In genomic region chr5:92684715-92685460, GRCm38 (mm10) we compare ENCODE assay signal across 20 mouse cellular contexts. TPM values are rescaled to one million over a fixed set of nuclear protein-coding genes. Genes with fewer than 3 reads are reported as not detected.
DNase-seq lines count a peak whose midpoint lies in the region; ATAC-seq lines count a peak whose summit lies in the region.
"Had no signal": no experiment of that assay in that cellular context is flagged by ENCODE, and none has a peak within 500 bp of the region (broad histone marks: within the 10 kb centered on the region; RNA-seq: fewer than 3 reads in every experiment).

No protein-coding gene starts in this region.

- H3K4me3 ChIP-seq in forebrain, embryonic 12.5 days (replicated peaks), result no peak overlapping the region
- H3K4me3 ChIP-seq in forebrain, embryonic 15.5 days, result no peak overlapping the region
- H3K4me3 ChIP-seq in hindbrain, embryonic 13.5 days, result 0 out of 2 replicates have a peak overlapping the region, but pooled peaks have one; percentile 7
- no peak overlapping the region for H3K4me3 ChIP-seq in hindbrain, embryonic 11.5 days (ENCODE audit: low read depth, low read length)
- H3K4me3 ChIP-seq in neural tube, embryonic 13.5 days, result 0 out of 2 replicates have a peak overlapping the region, but pooled peaks have one; percentile 1
- H3K4me3 ChIP-seq: heart, adult 2 months; layer of hippocampus, adult 2 months had no signal

- peaks cover 20% of the 10 kb centered on the region for H3K4me1 ChIP-seq in forebrain, embryonic 12.5 days
- H3K4me1 ChIP-seq in forebrain, embryonic 15.5 days, result peaks cover 14% of the 10 kb centered on the region
- peaks cover 13% of the 10 kb centered on the region for H3K4me1 ChIP-seq in hindbrain, embryonic 13.5 days (replicated peaks)
- no peaks in the 10 kb centered on the region for H3K4me1 ChIP-seq in hindbrain, embryonic 11.5 days (replicated peaks; ENCODE audit: control insufficient read depth, insufficient read depth, low read length)
- H3K4me1 ChIP-seq in neural tube, embryonic 13.5 days (replicated peaks), result peaks cover 12% of the 10 kb centered on the region

- peak overlapping the region; percentile 84 for H3K4me2 ChIP-seq in forebrain, embryonic 12.5 days
- no peak overlapping the region for H3K4me2 ChIP-seq in forebrain, embryonic 15.5 days (replicated peaks)
- H3K4me2 ChIP-seq in hindbrain, embryonic 13.5 days, result 0 out of 2 replicates have a peak overlapping the region, but pooled peaks have one; percentile 8
- no peak overlapping the region for H3K4me2 ChIP-seq in hindbrain, embryonic 11.5 days (replicated peaks; ENCODE audit: low read depth, low read length)
- H3K4me2 ChIP-seq in neural tube, embryonic 13.5 days, result peak overlapping the region; percentile 22

- H3K36me3 ChIP-seq in forebrain, embryonic 12.5 days (replicated peaks), result no peaks in the 10 kb centered on the region; the same call in 1 of the 2 replicates
- H3K36me3 ChIP-seq in forebrain, embryonic 15.5 days, result no peaks in the 10 kb centered on the region
- H3K36me3 ChIP-seq in hindbrain, embryonic 13.5 days, result no peaks in the 10 kb centered on the region
- no peaks in the 10 kb centered on the region for H3K36me3 ChIP-seq in hindbrain, embryonic 11.5 days (ENCODE audit: control insufficient read depth, insufficient read depth, low read length)
- no peaks in the 10 kb centered on the region for H3K36me3 ChIP-seq in neural tube, embryonic 13.5 days

- H3K27me3 ChIP-seq in forebrain, embryonic 12.5 days, result no peaks in the 10 kb centered on the region
- H3K27me3 ChIP-seq in forebrain, embryonic 15.5 days, result no peaks in the 10 kb centered on the region
- no peaks in the 10 kb centered on the region for H3K27me3 ChIP-seq in hindbrain, embryonic 13.5 days
- H3K27me3 ChIP-seq in hindbrain, embryonic 11.5 days (ENCODE audit: control insufficient read depth, insufficient read depth, low read length), result no peaks in the 10 kb centered on the region
- H3K27me3 ChIP-seq in neural tube, embryonic 13.5 days, result 0 out of 2 replicates have a peak, but pooled peaks cover 10% of the 10 kb centered on the region

- H3K9me3 ChIP-seq in forebrain, embryonic 12.5 days, result no peaks in the 10 kb centered on the region
- H3K9me3 ChIP-seq in forebrain, embryonic 15.5 days, result no peaks in the 10 kb centered on the region
- H3K9me3 ChIP-seq in hindbrain, embryonic 13.5 days, result no peaks in the 10 kb centered on the region
- no peaks in the 10 kb centered on the region for H3K9me3 ChIP-seq in hindbrain, embryonic 11.5 days (ENCODE audit: control insufficient read depth, low read length)
- H3K9me3 ChIP-seq in neural tube, embryonic 13.5 days, result no peaks in the 10 kb centered on the region

- no peak overlapping the region for H3K9ac ChIP-seq in forebrain, embryonic 12.5 days
- no peak overlapping the region for H3K9ac ChIP-seq in forebrain, embryonic 15.5 days (replicated peaks)
- no peak overlapping the region for H3K9ac ChIP-seq in hindbrain, embryonic 13.5 days
- H3K9ac ChIP-seq in hindbrain, embryonic 11.5 days (ENCODE audit: low read depth, low read length), result no peak overlapping the region
- H3K9ac ChIP-seq in neural tube, embryonic 13.5 days, result no peak overlapping the region

- 88% methylated on average over 16 of the region's 16 CpGs for WGBS in forebrain, embryonic 12.5 days
- WGBS in forebrain, embryonic 15.5 days, result 87% methylated on average over 16 of the region's 16 CpGs
- WGBS in hindbrain, embryonic 13.5 days, result 87% methylated on average over 16 of the region's 16 CpGs
- WGBS in hindbrain, embryonic 11.5 days, result 89% methylated on average over 16 of the region's 16 CpGs
- WGBS in neural tube, embryonic 13.5 days, result 91% methylated on average over 16 of the region's 16 CpGs

- no peak for ATAC-seq in forebrain, embryonic 12.5 days (ENCODE audit: low FRiP score)
- no peak for ATAC-seq in forebrain, embryonic 15.5 days (replicated peaks)
- no peak for ATAC-seq in hindbrain, embryonic 13.5 days (ENCODE audit: low FRiP score)
- ATAC-seq in hindbrain, embryonic 11.5 days (ENCODE audit: low FRiP score), result no peak
- no peak for ATAC-seq in neural tube, embryonic 13.5 days (ENCODE audit: low read depth)
- ATAC-seq: CD4-positive, CD25-positive, alpha-beta regulatory T cell, adult 4 months; inflammation-experienced regulatory T-cells, adult 6 months had no signal

- H3K27ac ChIP-seq in forebrain, embryonic 12.5 days, result no peak overlapping the region
- H3K27ac ChIP-seq in forebrain, embryonic 15.5 days (replicated peaks), result no peak overlapping the region
- no peak overlapping the region for H3K27ac ChIP-seq in hindbrain, embryonic 13.5 days
- no peak overlapping the region for H3K27ac ChIP-seq in hindbrain, embryonic 11.5 days (ENCODE audit: low read depth, low read length)
- no peak overlapping the region for H3K27ac ChIP-seq in neural tube, embryonic 13.5 days (replicated peaks)
- H3K27ac ChIP-seq: heart, adult 2 months; layer of hippocampus, adult 2 months had no signal

- no peak for DNase-seq in hindbrain, embryonic 11.5 days (ENCODE audit: low spot score)
- DNase-seq in neural tube, embryonic 10.5 days (ENCODE audit: extremely low spot score, low spot score), result no peak
- DNase-seq in cerebellum, adult 18-20 months, result no peak
- DNase-seq: cerebellum, adult 8-10 months; gastrocnemius, postnatal 10 days; heart, adult 2 months; kidney, postnatal 14 days; layer of hippocampus, postnatal 36 days; liver; midbrain, embryonic 14.5 days; right cerebral cortex, postnatal 14 days; spleen, adult 18-20 months; thymus, postnatal 25 days had no signal

RNA-seq across cellular contexts. Expression of gene Shroom3, which starts 1.7 kb away (rescaled TPM):
- polyA plus RNA-seq in forebrain, embryonic 12.5 days (2016; fragmentation: Nextera tagmentation; extraction: Ambion mirVana), result 6.4 and 6.6 TPM in 2 replicates
- polyA plus RNA-seq in forebrain, embryonic 15.5 days (2015; fragmentation: Nextera tagmentation; extraction: Ambion mirVana), result 2.4 and 2.9 TPM in 2 replicates
- polyA plus RNA-seq in hindbrain, embryonic 13.5 days (2015; fragmentation: Nextera tagmentation; extraction: Ambion mirVana), result 2.0 and 2.1 TPM in 2 replicates
- 4.8 and 6.6 TPM in 2 replicates for polyA plus RNA-seq in hindbrain, embryonic 11.5 days (2014; fragmentation: Nextera tagmentation; extraction: Ambion mirVana)
- 1.7 and 2.9 TPM in 2 replicates for polyA plus RNA-seq in neural tube, embryonic 13.5 days (2015; fragmentation: Nextera tagmentation; extraction: Ambion mirVana)
- polyA plus RNA-seq: CD4-positive, CD25-positive, alpha-beta regulatory T cell, adult 4 months had no signal

RNA-seq across cellular contexts. Expression of gene Ccdc158, which starts 9.8 kb away (rescaled TPM):
- 0.56 and 0.72 TPM in 2 replicates for polyA plus RNA-seq in forebrain, embryonic 12.5 days (2016; fragmentation: Nextera tagmentation; extraction: Ambion mirVana)
- 0.45 and 0.75 TPM in 2 replicates for polyA plus RNA-seq in forebrain, embryonic 15.5 days (2015; fragmentation: Nextera tagmentation; extraction: Ambion mirVana)
- polyA plus RNA-seq in hindbrain, embryonic 13.5 days (2015; fragmentation: Nextera tagmentation; extraction: Ambion mirVana), result 0.43 and 0.44 TPM in 2 replicates
- 0.89 and 1.1 TPM in 2 replicates for polyA plus RNA-seq in hindbrain, embryonic 11.5 days (2014; fragmentation: Nextera tagmentation; extraction: Ambion mirVana)
- 0.47 and 0.52 TPM in 2 replicates for polyA plus RNA-seq in neural tube, embryonic 13.5 days (2015; fragmentation: Nextera tagmentation; extraction: Ambion mirVana)
- polyA plus RNA-seq: CD4-positive, CD25-positive, alpha-beta regulatory T cell, adult 4 months; heart, adult 2 months; inflammation-experienced regulatory T-cells, adult 6 months had no signal

Comparison
In these comparisons a context has a peak if more than half of its experiments do, and no peak if none do; other contexts are left out.
1. H3K4me2 ChIP-seq: peak in forebrain, embryonic 12.5 days (single experiment), hindbrain, embryonic 13.5 days (single experiment) and neural tube, embryonic 13.5 days (single experiment); none in forebrain, embryonic 15.5 days (single experiment) and hindbrain, embryonic 11.5 days (single experiment).
2. H3K4me3 ChIP-seq: peak in hindbrain, embryonic 13.5 days (single experiment) and neural tube, embryonic 13.5 days (single experiment); none in forebrain, embryonic 12.5 days (single experiment), forebrain, embryonic 15.5 days (single experiment) and hindbrain, embryonic 11.5 days (single experiment).